Mouse (Mus musculus): ENCODE results near the gene Mpig6b. TPM values are rescaled to one million over a fixed set of nuclear protein-coding genes. Genes with fewer than 3 reads are reported as not detected.

Mpig6b gene
- polyA plus RNA-seq, 1 experiment from 2014 or later, result 0.89 TPM

DNA sequence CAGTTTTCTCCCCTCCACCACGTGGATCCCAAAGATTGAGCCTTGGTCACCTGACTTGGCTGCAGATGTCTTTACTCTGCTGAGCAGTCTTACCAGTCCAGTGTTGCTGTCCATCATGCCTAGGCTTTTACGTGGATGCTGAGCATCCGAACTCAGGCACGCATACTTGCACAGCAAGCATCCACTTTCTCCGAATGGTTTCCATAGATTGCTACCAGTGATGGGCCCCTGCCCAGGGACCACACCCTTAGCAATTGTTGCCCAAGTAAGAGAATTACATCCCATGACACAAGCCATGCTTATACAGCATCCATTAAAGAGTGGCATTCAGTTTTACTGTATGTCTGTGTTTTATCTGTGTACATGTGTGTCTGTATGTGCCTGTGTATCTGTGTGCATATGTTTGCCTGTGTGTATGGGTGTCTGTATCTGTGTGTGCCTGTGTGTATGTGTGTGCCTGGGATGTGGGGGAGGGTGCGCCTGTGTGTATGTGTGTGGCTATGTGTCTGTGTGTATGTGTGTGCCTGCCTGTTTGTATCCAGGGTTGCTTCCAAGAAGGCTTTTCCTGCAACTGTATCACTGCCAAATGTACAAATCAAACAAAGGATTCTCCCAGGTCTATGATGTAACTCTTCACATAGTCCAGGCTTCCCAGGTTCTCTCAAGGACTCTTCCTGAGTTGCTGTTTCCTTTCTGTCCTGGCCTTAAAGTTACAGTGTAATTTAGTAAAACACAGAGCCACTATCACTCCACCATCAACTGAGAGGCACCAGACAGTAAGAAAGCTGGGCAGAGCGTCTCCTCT, 10.1 kb downstream of the Mpig6b start:
- no peak overlapping the region for H3K4me3 ChIP-seq
- no peaks in the 10 kb centered on the region for H3K27me3 ChIP-seq
- WGBS, result 92% methylated on average over 7 of the region's 7 CpGs
- H3K4me2 ChIP-seq, result no peak overlapping the region
- H3K9me3 ChIP-seq, result no peaks in the 10 kb centered on the region
- H3K36me3 ChIP-seq, result peaks cover 68% of the 10 kb centered on the region
- ATAC-seq (ENCODE audit: insufficient number of reproducible peaks, insufficient read depth, low FRiP score, low TSS enrichment, low read depth), result no peak
- peaks cover 30% of the 10 kb centered on the region for H3K4me1 ChIP-seq
- no peak overlapping the region for H3K27ac ChIP-seq
- no peak overlapping the region for H3K9ac ChIP-seq

DNA sequence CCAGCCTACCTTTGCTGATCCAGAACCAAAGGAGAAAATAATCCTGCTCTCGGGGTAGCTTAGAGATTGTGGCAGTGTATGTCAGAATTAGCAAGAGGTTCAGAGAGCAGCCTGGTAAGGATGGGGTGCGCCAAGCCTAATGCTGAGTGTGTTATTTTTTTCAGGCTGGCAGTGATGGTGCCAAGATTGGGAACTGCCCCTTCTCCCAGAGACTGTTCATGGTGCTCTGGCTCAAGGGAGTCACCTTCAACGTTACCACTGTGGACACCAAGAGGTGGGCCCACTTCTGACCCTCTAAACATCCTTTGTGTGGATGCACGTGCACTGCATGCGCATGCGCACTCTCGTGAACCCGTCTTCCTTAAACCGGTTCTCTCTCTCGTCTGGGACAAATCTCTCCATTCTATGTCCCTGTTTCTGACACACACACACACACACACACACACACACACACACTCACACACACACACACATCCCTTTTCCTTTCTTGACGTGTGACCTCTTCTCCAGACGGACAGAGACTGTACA, 13.6 kb downstream of the Mpig6b start:
- 78% methylated on average over 12 of the region's 12 CpGs for WGBS
- Histone ChIP-seq H3K4me3 (peak overlapping the region; percentile 67), H3K9me3 (no peaks in the 10 kb centered on the region), H3K27ac (peak overlapping the region; percentile 99), H3K36me3 (peaks cover 48% of the 10 kb centered on the region), H3K4me2 (peak overlapping the region; percentile 92), H3K27me3 (no peaks in the 10 kb centered on the region), H3K4me1 (peaks cover 41% of the 10 kb centered on the region), H3K9ac (peak overlapping the region; percentile 89)
- ATAC-seq (ENCODE audit: insufficient number of reproducible peaks, insufficient read depth, low FRiP score, low TSS enrichment, low read depth), result no peak

DNA sequence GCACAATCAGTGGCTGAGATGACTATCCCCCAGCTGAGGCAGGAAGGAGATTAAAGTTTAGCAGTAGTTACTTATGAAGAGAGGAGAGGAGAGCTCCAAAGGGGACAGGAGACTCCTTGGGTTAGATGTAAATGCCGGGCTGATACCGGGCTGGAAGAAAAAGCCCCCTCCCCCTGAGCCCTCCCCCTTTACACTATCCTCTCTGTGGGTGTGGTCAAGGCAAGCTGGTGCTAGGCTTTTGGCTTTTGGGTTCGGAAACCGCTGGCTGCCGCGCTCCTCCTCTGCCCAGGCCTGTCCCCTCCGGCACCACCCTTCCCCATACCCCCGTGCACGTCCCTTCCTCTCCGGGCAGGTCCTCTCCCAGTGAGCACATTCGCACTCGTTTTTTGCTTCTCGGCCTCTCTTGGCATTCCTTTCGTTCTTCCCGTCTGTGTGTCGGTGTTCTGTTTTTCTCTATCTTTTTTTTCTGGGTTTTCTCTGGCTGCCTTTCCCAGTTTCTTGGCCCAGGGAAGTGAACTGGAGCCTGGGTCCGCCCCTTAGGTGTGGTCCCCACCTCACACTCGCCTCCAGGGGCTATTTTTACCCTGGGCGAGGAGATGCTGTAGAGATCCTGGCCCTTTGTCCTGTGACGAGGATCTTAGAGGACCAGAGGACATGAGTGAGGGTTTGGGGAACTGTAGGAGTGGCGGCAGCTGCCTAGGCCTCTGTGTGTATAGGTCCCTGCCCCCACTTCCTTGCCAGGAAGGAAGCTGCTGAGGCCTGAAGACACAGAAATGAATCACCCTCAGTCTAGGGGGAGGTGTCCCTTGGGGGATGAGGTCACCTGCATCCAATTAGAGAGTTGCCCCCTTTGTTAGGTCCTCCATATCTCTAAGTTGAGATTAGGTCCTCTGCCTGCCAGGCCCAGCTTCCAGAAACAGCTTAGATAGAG, 14.6 kb downstream of the Mpig6b start:
- no peaks in the 10 kb centered on the region for H3K9me3 ChIP-seq
- H3K4me2 ChIP-seq, result peak overlapping the region; percentile 92
- H3K36me3 ChIP-seq, result peaks cover 41% of the 10 kb centered on the region
- peak overlapping the region; percentile 99 for H3K27ac ChIP-seq
- no peaks in the 10 kb centered on the region for H3K27me3 ChIP-seq
- H3K4me1 ChIP-seq, result peaks cover 47% of the 10 kb centered on the region
- H3K9ac ChIP-seq, result peak overlapping the region; percentile 89
- H3K4me3 ChIP-seq, result peak overlapping the region; percentile 67
- 0 out of 2 replicates have a peak, but pooled peaks have one; percentile 9 for ATAC-seq (ENCODE audit: insufficient number of reproducible peaks, insufficient read depth, low FRiP score, low TSS enrichment, low read depth)
- WGBS, result 2% methylated on average over 21 of the region's 21 CpGs

DNA sequence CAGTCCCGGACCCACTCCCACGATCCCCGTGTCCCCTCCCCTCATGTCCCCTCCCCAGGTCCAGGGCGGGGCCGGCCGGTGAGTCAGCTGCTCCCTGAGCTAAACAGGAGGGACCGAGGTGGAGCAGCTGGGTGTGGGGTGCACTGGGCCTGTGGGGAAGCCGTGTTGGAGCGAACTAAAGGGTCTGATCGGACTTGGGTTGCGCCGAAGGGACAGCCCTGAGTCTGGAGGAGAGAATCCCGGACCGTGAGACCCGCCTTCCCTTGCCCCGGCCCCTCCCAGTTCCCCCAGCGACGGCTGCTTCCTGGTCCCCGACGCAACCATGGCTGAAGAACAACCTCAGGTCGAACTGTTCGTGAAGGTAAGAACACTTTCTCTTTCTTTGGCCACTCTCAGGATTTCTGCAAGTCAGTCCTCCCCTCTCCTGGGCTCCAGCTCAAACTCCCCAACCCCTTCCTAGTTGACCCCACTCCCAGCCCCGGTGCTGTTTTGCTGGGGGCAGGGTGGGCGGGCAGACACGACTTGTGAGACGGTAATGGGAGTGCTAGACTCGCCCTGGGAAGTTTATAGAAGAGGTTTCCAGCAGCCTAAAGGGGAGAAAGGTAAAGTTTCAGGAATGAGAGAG, 15.7 kb downstream of the Mpig6b start:
- no peak for ATAC-seq (ENCODE audit: insufficient number of reproducible peaks, insufficient read depth, low FRiP score, low TSS enrichment, low read depth)
- H3K4me1 ChIP-seq, result peaks cover 57% of the 10 kb centered on the region
- peak overlapping the region; percentile 89 for H3K9ac ChIP-seq
- H3K36me3 ChIP-seq, result peaks cover 29% of the 10 kb centered on the region
- WGBS, result 0% methylated on average over 27 of the region's 27 CpGs
- H3K9me3 ChIP-seq, result no peaks in the 10 kb centered on the region
- peak overlapping the region; percentile 67 for H3K4me3 ChIP-seq
- H3K27me3 ChIP-seq, result no peaks in the 10 kb centered on the region
- peak overlapping the region; percentile 99 for H3K27ac ChIP-seq
- H3K4me2 ChIP-seq, result peak overlapping the region; percentile 92

DNA sequence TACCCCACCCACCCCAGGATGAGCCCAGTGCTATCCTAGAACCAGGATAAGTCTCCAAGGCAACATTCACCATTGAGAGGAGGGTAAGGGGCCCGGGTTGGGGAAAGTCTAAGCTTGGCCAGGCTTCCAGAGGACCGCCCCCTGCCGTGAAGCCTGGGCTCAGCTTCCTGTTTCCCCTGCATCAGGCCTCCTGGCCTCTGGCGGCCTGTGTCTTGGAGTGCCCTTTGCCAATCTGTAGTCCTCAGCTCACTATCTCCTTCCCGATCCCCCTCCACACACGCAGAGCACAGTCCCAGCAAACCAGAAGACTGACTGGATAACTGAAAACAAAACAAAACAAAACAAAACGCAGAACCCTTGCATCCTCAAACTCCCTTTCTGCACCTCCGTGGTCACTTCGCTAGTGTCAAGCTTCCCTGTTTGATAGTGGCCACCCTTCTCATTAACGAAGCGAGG, 16.4 kb downstream of the Mpig6b start, which contains the start of gene Clic1:
Gene Clic1 (plus strand): TSS at position 406 of the 456 bp plus-strand sequence.
- H3K9ac ChIP-seq, result peak within 1 kb of the TSS; percentile 89
- peak within 1 kb of the TSS; percentile 99 for H3K27ac ChIP-seq
- peaks cover 24% of the 10 kb centered on the region for H3K36me3 ChIP-seq
- ATAC-seq (ENCODE audit: insufficient number of reproducible peaks, insufficient read depth, low FRiP score, low TSS enrichment, low read depth), result peak; percentile 32; the same call in 1 of the 2 replicates
- 3% methylated on average over 11 of the region's 11 CpGs for WGBS
- H3K9me3 ChIP-seq, result no peaks in the 10 kb centered on the region
- H3K4me1 ChIP-seq, result peaks cover 59% of the 10 kb centered on the region
- peak within 1 kb of the TSS; percentile 67 for H3K4me3 ChIP-seq
- peak within 1 kb of the TSS; percentile 92 for H3K4me2 ChIP-seq
- no peaks in the 10 kb centered on the region for H3K27me3 ChIP-seq

DNA sequence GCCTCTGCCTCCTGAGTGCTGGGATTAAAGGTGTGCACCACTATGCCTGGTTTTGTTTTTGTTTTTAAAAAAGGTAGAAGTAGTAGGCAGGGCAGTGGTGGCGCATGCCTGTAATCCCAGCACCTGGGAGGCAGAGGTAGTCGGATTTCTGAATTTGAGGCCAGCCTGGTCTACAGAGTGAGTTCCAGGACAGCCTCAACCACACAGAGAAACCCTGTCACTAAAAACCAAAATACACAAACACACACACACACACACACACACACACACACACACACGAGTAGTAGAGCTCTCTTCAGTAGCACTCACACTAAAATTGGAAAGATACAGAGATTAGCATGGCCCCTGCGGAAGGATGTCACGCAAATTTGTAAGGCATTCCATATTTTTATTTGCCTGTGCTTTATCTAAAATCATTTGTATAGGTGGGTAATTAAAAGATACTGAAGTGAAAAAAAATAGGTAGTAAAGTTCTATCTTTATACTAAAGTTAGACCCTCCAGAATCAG, 17.0 kb downstream of the Mpig6b start:
- WGBS, result 70% methylated on average over 5 of the region's 5 CpGs
- Histone ChIP-seq H3K27ac (peak overlapping the region; percentile 99), H3K9me3 (no peaks in the 10 kb centered on the region), H3K27me3 (no peaks in the 10 kb centered on the region), H3K4me2 (peak overlapping the region; percentile 92), H3K36me3 (peaks cover 18% of the 10 kb centered on the region), H3K9ac (peak overlapping the region; percentile 89; the same call in 1 of the 2 replicates), H3K4me3 (no peak overlapping the region), H3K4me1 (peaks cover 59% of the 10 kb centered on the region)
- no peak for ATAC-seq (ENCODE audit: insufficient number of reproducible peaks, insufficient read depth, low FRiP score, low TSS enrichment, low read depth)

DNA sequence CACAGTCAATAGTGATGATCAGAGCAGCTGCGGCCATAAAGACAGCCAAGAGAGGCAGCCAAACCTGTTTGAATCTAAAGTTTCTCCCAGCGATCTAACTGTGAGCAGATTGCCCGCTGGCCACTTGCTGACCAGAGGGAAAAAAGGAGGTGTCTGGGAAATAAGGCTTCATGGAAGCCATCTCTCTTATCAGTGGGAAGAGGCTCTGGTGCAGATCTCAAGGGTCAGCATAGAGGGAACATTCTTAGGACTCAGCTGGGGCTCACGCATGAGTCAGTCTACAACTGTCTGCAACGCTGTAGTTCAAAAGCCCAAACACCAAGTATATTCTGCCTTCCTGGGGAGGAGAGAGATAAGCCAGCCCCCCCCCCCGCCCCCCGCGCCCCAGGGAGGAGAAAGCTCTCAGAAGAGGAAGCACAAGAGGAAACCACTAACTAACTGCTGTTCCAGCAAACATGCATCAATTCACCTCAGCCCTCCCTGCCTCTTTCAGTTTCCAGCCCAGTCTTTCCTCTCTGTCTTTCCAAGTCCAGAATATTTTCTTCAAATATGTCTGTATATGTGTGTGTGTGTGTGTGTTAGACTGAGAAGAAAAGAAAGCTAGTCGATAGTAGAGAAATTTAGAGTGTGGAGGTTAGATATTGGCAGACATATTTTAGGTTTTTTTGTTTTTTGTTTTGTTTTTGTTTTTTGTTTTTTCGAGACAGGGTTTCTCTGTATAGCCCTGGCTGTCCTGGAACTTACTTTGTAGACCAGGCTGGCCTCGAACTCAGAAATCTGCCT, 17.6 kb downstream of the Mpig6b start:
- Histone ChIP-seq H3K4me3 (no peak overlapping the region; the same call in 1 of the 2 replicates), H3K4me2 (peak overlapping the region; percentile 22), H3K9me3 (no peaks in the 10 kb centered on the region), H3K27me3 (no peaks in the 10 kb centered on the region), H3K36me3 (peaks cover 12% of the 10 kb centered on the region), H3K9ac (no peak overlapping the region), H3K4me1 (peaks cover 59% of the 10 kb centered on the region), H3K27ac (peak overlapping the region; percentile 99)
- 40% methylated on average over 11 of the region's 11 CpGs for WGBS
- no peak for ATAC-seq (ENCODE audit: insufficient number of reproducible peaks, insufficient read depth, low FRiP score, low TSS enrichment, low read depth)

DNA sequence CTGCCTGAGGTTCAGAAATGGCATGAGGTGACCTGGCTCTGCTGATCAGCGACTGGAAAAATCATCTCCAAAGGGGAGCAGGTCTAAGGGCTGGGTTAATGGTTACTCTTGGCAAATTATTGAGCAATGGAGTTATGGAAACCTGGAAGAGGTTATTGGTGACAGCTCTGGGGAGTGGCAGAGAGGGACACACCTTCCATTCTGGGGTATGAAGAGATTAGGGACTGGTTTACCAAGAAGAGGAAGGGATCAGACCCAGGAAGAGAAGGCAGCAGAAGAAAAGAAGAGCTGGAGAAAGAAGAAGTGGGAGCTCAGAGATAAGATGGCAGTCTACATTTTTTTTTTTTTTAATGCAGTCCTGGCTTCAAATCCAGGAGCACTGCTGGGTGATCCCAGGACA, 18.3 kb downstream of the Mpig6b start:
- Histone ChIP-seq H3K4me1 (peaks cover 56% of the 10 kb centered on the region), H3K27ac (peak overlapping the region; percentile 99), H3K27me3 (no peaks in the 10 kb centered on the region), H3K4me2 (no peak overlapping the region), H3K9ac (no peak overlapping the region), H3K36me3 (peaks cover 5% of the 10 kb centered on the region), H3K9me3 (no peaks in the 10 kb centered on the region), H3K4me3 (no peak overlapping the region)
- 62% methylated on average over 1 of the region's 1 CpGs for WGBS
- ATAC-seq (ENCODE audit: insufficient number of reproducible peaks, insufficient read depth, low FRiP score, low TSS enrichment, low read depth), result no peak

DNA sequence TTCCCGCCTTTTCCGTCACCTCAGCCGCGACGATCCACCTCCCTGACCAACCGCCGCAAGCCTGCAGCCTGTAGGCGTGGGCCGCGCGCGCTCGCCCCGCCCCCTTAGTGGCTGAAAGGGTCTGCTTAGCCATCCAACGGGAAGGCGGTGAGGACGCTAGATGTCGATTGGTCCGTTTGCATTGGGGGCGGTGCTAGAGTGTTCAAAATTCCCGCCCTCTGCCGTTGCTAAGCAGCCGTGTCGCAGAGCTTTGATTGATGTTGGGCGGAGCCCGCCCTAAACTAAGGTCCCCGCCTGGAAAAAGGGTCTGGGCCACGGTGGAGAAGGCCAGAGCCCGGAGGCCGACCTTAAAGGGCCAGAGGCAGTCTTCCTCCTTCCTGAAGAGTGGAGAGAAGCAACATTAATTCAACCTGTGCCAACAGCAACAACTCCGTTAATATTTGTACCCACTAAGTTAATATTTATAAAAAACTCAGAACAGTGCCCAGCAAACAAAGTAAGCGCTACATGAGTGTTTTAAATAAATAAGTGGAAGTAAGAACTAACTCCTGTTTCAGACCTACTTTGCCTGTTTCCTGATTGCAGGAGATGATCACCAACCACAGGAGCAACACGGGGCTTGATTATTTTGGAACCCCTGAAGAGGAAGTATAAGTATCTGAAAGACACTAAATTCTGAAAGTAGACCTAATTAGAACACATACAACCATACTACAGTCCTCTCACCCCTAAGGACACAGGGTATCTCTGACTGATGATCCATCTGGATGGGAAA, 19.1 kb downstream of the Mpig6b start, which contains the start of gene Msh5:
Gene Msh5 (minus strand): TSS at position 65 of the 775 bp plus-strand sequence.
- H3K36me3 ChIP-seq, result no peaks in the 10 kb centered on the region
- ATAC-seq (ENCODE audit: insufficient number of reproducible peaks, insufficient read depth, low FRiP score, low TSS enrichment, low read depth), result peak; percentile 97
- H3K9me3 ChIP-seq, result no peaks in the 10 kb centered on the region
- peak within 1 kb of the TSS; percentile 95 for H3K4me2 ChIP-seq
- H3K4me3 ChIP-seq, result peak within 1 kb of the TSS; percentile 55
- 3% methylated on average over 33 of the region's 33 CpGs for WGBS
- peaks cover 48% of the 10 kb centered on the region for H3K4me1 ChIP-seq
- H3K27ac ChIP-seq, result peak within 1 kb of the TSS; percentile 99
- no peaks in the 10 kb centered on the region for H3K27me3 ChIP-seq
- peak within 1 kb of the TSS; percentile 89 for H3K9ac ChIP-seq
